Mouse (Mus musculus): ENCODE results near the gene 2210011C24Rik. TPM values are rescaled to one million over a fixed set of nuclear protein-coding genes. Genes with fewer than 3 reads are reported as not detected.

Gene 2210011C24Rik
- polyA plus RNA-seq (2017; shearing (Covaris generic)) = 1 to 10 TPM in 2 of 3 experiments, not detected in 1; 1.2 to 2.5 TPM

- ATAC-seq = peak; percentile 27
Observed at GRCm38 (mm10) chr8:84011705-84012498, at the start of gene 2210011C24Rik. Gene 2210011C24Rik (minus strand): TSS chr8:84012171.

GRCm38 (mm10) chr8:84060245-84060644 lies 48.3 kb upstream of the 2210011C24Rik start:
- ATAC-seq = no peak

- ATAC-seq = no peak
Observed at GRCm38 (mm10) chr8:84059226-84059625, 47.3 kb upstream of the 2210011C24Rik start.

GRCm38 (mm10) chr8:84057827-84058226 lies 45.9 kb upstream of the 2210011C24Rik start:
- no peak for ATAC-seq

- no peak for ATAC-seq
Observed at GRCm38 (mm10) chr8:84053229-84053628, 41.3 kb upstream of the 2210011C24Rik start.

GRCm38 (mm10) chr8:84052746-84053145 lies 40.8 kb upstream of the 2210011C24Rik start:
- no peak for ATAC-seq

GRCm38 (mm10) chr8:84048171-84048570 lies 36.2 kb upstream of the 2210011C24Rik start:
- no peak for ATAC-seq

GRCm38 (mm10) chr8:84046505-84046904 lies 34.5 kb upstream of the 2210011C24Rik start:
- no peak for ATAC-seq

- no peak for ATAC-seq
Observed at GRCm38 (mm10) chr8:84044900-84045299, 32.9 kb upstream of the 2210011C24Rik start, which contains the start of gene Rln3. Gene Rln3 (minus strand): TSS chr8:84045000.

- ATAC-seq = no peak
Observed at GRCm38 (mm10) chr8:84044103-84044502, 32.1 kb upstream of the 2210011C24Rik start.

- ATAC-seq = no peak
Observed at GRCm38 (mm10) chr8:84042948-84043342, 31.0 kb upstream of the 2210011C24Rik start.

GRCm38 (mm10) chr8:84042066-84042947 lies 30.3 kb upstream of the 2210011C24Rik start, which contains the start of gene Il27ra:
Gene Il27ra (minus strand): TSS chr8:84042589.
- peak; percentile 87 for ATAC-seq

- no peak for ATAC-seq
Observed at GRCm38 (mm10) chr8:84039050-84039449, 27.1 kb upstream of the 2210011C24Rik start.

- no peak for ATAC-seq
Observed at GRCm38 (mm10) chr8:84038015-84038414, 26.0 kb upstream of the 2210011C24Rik start.

GRCm38 (mm10) chr8:84032777-84033176 lies 20.8 kb upstream of the 2210011C24Rik start:
- no peak for ATAC-seq

- ATAC-seq = no peak
Observed at GRCm38 (mm10) chr8:84029272-84029671, 17.3 kb upstream of the 2210011C24Rik start.

- peak; percentile 46 for ATAC-seq
Observed at GRCm38 (mm10) chr8:84027449-84027848, 15.5 kb upstream of the 2210011C24Rik start.

GRCm38 (mm10) chr8:84025863-84026262 lies 13.9 kb upstream of the 2210011C24Rik start:
- peak; percentile 48 for ATAC-seq

GRCm38 (mm10) chr8:84024171-84024570 lies 12.2 kb upstream of the 2210011C24Rik start:
- no peak for ATAC-seq

- no peak for ATAC-seq
Observed at GRCm38 (mm10) chr8:84023631-84024030, 11.7 kb upstream of the 2210011C24Rik start.

GRCm38 (mm10) chr8:84023085-84023484 lies 11.1 kb upstream of the 2210011C24Rik start:
- ATAC-seq = no peak

GRCm38 (mm10) chr8:84021569-84021968 lies 9.6 kb upstream of the 2210011C24Rik start:
- ATAC-seq = no peak

- no peak for ATAC-seq
Observed at GRCm38 (mm10) chr8:84021096-84021495, 9.1 kb upstream of the 2210011C24Rik start, which contains the start of gene Palm3. Gene Palm3 (plus strand): TSS chr8:84021471.
